Mouse (Mus musculus) kidney, adult 2 months (tissue): ENCODE results near the gene Adh5. TPM values are rescaled to one million over a fixed set of nuclear protein-coding genes. Genes with fewer than 3 reads are reported as not detected.

ENCODE experiments used
- DNase-seq: peaks from one replicate; pipeline ENCODE4 v3.0.0; 2021
- H3K27ac ChIP-seq: fragments of 200-500 bp; 2 replicates; pipeline ENCODE4 v1.5.1; 2012; ENCODE audit warnings: low read depth, low read length, control low read depth, inconsistent platforms; ENCODE audit not compliant: insufficient read depth
- H3K27me3 ChIP-seq: fragments of 200-500 bp; replicated peaks from 2 replicates; pipeline ENCODE4 v1.6.1; 2012; ENCODE audit warnings: mild to moderate bottlenecking, moderate library complexity, low read length, inconsistent platforms; ENCODE audit not compliant: control insufficient read depth, insufficient read depth
- H3K36me3 ChIP-seq: fragments of 200-500 bp; 2 replicates; pipeline ENCODE4 v1.6.1; 2012; ENCODE audit warnings: mild to moderate bottlenecking, moderate library complexity, low read length, inconsistent platforms; ENCODE audit not compliant: control insufficient read depth, insufficient read depth
- H3K4me1 ChIP-seq: fragments of 200-500 bp; 2 replicates; pipeline ENCODE4 v1.6.1; 2011; ENCODE audit warnings: low read length; ENCODE audit not compliant: control insufficient read depth, insufficient read depth
- H3K4me3 ChIP-seq: fragments of 200-500 bp; 2 replicates; pipeline ENCODE4 v1.5.1; 2011; ENCODE audit warnings: mild to moderate bottlenecking, low read depth, low read length, control low read depth; ENCODE audit not compliant: insufficient read depth
- CTCF ChIP-seq: fragments of 200-500 bp; conservative IDR thresholded peaks from 2 replicates; pipeline ENCODE4 v1.5.1; 2011; ENCODE audit warnings: low read depth, mild to moderate bottlenecking, control low read depth, low read length, moderate library complexity, mixed read lengths; ENCODE audit not compliant: insufficient read depth, insufficient read length
- POLR2A ChIP-seq: fragments of 200-500 bp; IDR thresholded peaks from one replicate; pipeline ENCODE4 v1.6.1; 2011; ENCODE audit warnings: low read depth, low read length, control low read depth
- WGBS: fragments of 180-500 bp; shearing (Covaris S2); methylation state at CpG from one replicate; pipeline ENCODE4 v1.1.7; 2018; 5-methylcytosine and 5-hydroxymethylcytosine counted together
- polyA plus RNA-seq: library from polyadenylated mRNA; depleted of rRNA; stranded (reverse); fragments of >200 nt; gene quantifications from 2 replicates; pipeline ENCODE4 v1.2.3, GENCODE M21; 2012; rRNA removed

The Adh5 gene
- 82.6 and 107 TPM in 2 replicates for polyA plus RNA-seq

DNA sequence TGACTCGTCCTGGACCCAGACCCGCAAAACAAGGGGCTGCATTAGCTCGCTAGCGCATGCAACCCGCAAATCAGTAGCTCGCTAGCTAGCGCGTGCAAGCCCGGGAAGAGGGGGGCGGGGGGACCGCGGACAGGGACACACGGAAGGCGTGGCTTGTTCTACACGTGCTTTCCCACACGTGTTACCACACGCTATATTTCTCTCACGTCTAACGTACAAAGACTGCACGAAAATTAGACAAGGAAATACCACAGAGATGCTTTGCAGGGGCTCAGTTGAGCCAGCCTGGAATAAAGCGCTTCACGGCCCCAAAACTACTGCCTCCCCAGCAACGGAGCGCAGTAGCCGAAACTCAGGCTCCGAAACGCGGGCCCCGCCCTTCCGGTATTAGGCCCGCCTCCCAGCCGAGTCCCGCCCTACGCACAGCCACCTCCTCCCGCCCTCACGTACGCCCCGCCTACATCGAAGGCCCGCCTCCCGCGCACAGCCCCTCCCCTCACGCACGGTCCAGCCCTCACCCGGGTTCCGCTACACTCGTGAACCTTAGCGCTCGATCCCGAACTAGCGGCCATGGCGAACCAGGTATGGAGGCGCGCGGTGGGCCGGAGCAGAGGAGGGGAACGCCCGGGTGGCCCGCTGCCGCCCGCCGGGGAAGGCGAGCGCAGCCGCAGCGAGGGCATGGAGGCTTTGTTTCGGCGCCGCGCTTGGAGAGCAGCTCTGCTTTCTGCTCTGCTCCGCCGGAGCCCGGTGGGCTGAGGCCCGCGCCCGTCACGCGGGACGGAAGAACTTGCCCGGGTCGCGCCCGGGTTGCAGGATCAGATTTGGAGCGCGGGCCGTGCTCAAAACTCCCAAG, at the start of gene Adh5:
TSS of gene Adh5 (plus strand) at position 482 of the 853 bp plus-strand sequence.
- Histone ChIP-seq H3K36me3 (no peaks in the 10 kb centered on the region), H3K27me3 (no peaks in the 10 kb centered on the region), H3K4me1 (peaks cover 4% of the 10 kb centered on the region; the same call in 1 of the 2 replicates), H3K4me3 (peak within 1 kb of the TSS; percentile 97), H3K27ac (peak within 1 kb of the TSS; percentile 92)
- under 1% methylated on average over 85 of the region's 86 CpGs for WGBS
- no peak for TF ChIP-seq POLR2A
- TF ChIP-seq CTCF, result no peak
- DNase-seq, result peak; percentile 94

DNA sequence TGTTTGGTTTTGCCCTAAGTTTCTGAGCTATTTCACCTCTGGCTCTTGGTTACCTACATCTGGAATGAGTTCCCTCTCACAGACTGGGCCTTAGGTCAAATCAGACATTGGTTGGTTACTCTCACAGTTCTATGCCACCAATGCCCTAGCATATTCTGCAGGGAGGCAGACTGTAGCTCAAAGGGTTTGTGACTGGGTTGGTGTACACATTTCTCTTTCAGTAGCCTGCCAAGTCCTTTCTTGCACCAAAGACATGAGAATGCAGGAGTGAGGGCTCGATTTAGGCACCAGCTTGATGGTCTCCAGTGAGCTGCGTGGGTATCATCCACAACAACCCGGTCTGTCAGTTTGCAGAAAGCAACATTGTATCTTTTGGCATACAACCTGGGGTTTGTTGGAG, 38.0 kb upstream of the Adh5 start:
- Histone ChIP-seq H3K4me1 (no peaks in the 10 kb centered on the region), H3K27me3 (no peaks in the 10 kb centered on the region), H3K4me3 (no peak overlapping the region), H3K36me3 (no peaks in the 10 kb centered on the region), H3K27ac (no peak overlapping the region)
- WGBS, result 64% methylated on average over 3 of the region's 3 CpGs
- TF ChIP-seq POLR2A, result no peak
- no peak for TF ChIP-seq CTCF
- DNase-seq, result no peak

DNA sequence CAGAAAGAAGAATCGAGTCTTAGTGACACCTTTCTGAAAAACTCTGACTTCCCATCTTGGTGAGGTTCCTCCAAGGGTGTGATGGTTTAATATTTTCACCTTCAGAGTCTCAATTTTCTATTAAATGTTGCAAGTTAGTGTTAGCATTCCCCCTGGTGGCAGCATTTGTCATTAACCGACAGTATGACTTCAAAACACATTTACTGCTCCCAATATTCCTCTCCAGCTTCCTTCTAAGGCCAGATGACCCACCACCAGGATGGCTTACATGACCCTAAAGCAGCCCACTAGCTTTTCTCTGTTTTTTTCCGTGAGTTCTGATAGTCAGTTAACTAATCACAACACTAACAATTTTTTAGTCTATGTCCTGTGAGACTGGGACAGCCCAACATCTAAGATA, 37.6 kb upstream of the Adh5 start:
- Histone ChIP-seq H3K27ac (no peak overlapping the region), H3K4me3 (no peak overlapping the region), H3K4me1 (no peaks in the 10 kb centered on the region), H3K27me3 (no peaks in the 10 kb centered on the region), H3K36me3 (no peaks in the 10 kb centered on the region)
- TF ChIP-seq POLR2A (no peak), CTCF (no peak)
- DNase-seq, result peak; percentile 71
- WGBS, result 25% methylated on average over 3 of the region's 3 CpGs

DNA sequence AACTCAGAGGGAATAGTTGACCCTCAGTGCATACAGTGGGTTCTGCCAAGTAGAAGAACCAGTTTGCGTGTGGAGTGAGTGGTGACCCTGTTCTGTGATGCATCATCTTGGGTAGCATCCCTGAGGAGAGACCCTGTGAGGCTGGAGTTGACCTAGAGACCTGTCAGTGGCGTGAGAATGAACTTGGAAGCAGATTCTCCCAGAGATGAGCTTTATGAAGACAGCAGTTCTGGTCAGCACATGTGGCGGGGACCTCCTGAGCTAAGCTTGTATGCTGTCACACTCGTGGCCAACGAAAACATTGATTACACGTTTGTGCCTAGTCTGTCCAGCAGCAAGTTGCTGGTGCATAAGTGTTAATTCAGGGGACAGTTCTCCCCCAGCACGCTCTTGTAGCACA, 37.1 kb upstream of the Adh5 start:
- peak; percentile 12 for DNase-seq
- 58% methylated on average over 7 of the region's 7 CpGs for WGBS
- Histone ChIP-seq H3K4me3 (no peak overlapping the region), H3K4me1 (no peaks in the 10 kb centered on the region), H3K27ac (no peak overlapping the region), H3K36me3 (no peaks in the 10 kb centered on the region), H3K27me3 (no peaks in the 10 kb centered on the region)
- no peak for TF ChIP-seq CTCF
- no peak for TF ChIP-seq POLR2A

DNA sequence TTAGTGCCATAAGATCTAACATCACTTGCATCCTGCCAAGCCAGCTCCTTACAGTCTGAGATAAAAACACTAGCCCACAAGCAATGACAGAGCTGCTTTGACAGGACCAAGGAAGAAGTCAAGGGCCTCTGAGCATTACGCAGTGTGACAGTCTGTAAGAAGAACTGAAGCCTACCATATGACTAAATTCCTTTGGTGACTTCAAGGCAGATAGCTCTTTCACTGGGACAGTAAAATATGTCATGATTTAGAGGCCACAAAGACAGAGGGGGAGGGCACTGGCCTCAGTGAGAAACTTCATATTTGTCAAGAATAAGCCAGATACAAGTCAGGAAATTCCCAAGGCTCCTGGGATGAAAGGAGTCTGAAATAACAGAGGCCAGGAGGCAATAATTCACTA, 35.0 kb upstream of the Adh5 start:
- Histone ChIP-seq H3K4me1 (no peaks in the 10 kb centered on the region), H3K36me3 (no peaks in the 10 kb centered on the region), H3K27me3 (no peaks in the 10 kb centered on the region), H3K4me3 (no peak overlapping the region), H3K27ac (no peak overlapping the region)
- peak; percentile 45 for DNase-seq
- no peak for TF ChIP-seq POLR2A
- TF ChIP-seq CTCF, result no peak
- 85% methylated on average over 1 of the region's 1 CpGs for WGBS

DNA sequence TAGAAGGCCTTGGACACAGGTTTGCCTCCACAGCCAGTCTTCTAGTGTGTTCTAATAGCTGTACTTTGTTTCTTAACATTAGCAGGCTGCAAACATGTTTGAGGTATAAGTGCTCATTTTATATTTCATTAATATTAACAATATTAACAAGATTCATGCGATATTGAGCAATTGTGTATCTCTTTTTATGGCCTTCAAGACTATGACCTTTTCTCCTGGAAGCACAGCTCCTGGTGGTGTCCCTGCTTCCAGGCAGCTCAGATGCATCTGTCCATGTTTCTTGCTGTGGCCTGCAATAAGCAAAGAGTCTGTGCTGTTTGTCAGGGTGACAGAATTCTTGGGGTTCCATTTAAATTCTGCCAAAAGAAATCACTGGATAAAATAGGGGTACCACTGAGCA, 33.3 kb upstream of the Adh5 start:
- Histone ChIP-seq H3K4me1 (no peaks in the 10 kb centered on the region), H3K27ac (no peak overlapping the region), H3K36me3 (no peaks in the 10 kb centered on the region), H3K27me3 (no peaks in the 10 kb centered on the region), H3K4me3 (no peak overlapping the region)
- WGBS, result 68% methylated on average over 1 of the region's 1 CpGs
- no peak for DNase-seq
- TF ChIP-seq POLR2A (no peak), CTCF (no peak)

DNA sequence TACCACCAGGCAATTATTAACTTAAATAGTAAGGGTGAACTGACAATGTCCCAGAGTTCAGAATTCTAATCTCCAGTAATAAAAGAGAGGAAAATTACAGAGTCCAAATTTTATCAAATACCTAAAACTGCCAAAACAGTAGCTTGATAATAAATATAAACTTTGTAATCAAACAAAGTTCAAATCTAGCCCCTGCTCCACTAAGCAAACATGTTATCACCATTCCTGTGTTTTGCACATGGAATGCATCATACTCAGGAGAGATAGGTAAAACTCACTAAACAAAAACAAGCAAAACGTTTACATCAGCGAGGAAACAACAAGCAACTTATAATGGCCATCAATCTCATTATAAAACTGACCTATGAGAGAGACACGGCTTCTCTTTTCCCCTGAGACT, 32.7 kb upstream of the Adh5 start:
- DNase-seq, result no peak
- no peak overlapping the region for H3K27ac ChIP-seq
- no peaks in the 10 kb centered on the region for H3K36me3 ChIP-seq
- H3K4me3 ChIP-seq, result no peak overlapping the region
- TF ChIP-seq CTCF, result no peak
- no peak for TF ChIP-seq POLR2A
- H3K4me1 ChIP-seq, result no peaks in the 10 kb centered on the region
- no peaks in the 10 kb centered on the region for H3K27me3 ChIP-seq
- 75% methylated on average over 3 of the region's 3 CpGs for WGBS
